Mouse (Mus musculus): Measurements from ENCODE around the gene Ocln. TPM values are rescaled to one million over a fixed set of nuclear protein-coding genes. Genes with fewer than 3 reads are reported as not detected.
"Not testable (repeated sequence)": the region's sequence is repeated elsewhere in the genome, so short reads cannot be mapped to it uniquely, and the experiment has no call there.

The Ocln gene
- total RNA-seq, 2 experiments from 2014 or later: 0.32 TPM; not detected in 1

DNA sequence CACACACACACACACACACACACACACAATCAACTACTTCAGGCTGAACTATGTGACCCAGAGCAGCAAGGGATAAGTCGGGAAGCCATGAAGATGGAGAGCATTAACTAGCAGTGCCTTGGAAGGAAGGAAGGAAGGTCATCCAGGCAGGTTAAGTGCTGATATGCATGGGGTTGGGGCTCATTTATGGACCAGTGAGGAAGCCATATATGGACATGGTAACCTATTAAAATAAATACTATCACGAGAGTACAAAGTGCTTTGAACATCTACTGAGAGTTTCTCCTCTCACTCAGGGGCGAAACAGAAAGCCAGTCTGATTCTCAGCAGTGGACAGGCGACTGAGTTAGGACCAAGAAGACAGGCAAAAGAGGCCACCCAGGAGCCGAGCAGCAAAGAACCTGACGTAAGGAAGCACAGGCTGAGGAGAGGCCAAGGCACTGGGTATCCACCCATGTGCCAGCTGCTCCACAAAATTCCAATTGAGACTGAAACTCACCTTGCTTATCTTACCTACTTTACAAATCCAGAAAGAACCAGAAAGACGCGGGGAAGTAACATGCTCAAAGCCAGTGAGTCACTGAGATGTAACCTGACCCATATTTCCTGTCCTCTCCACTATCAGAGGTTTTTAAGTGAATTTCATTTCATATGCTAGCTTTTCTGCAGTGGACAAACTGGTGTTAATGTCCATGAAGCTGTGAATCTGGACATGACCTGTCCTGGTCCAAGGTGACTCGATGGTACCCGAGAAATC is 9.3 kb downstream of the Ocln start:
- DNase-seq: no peak

DNA sequence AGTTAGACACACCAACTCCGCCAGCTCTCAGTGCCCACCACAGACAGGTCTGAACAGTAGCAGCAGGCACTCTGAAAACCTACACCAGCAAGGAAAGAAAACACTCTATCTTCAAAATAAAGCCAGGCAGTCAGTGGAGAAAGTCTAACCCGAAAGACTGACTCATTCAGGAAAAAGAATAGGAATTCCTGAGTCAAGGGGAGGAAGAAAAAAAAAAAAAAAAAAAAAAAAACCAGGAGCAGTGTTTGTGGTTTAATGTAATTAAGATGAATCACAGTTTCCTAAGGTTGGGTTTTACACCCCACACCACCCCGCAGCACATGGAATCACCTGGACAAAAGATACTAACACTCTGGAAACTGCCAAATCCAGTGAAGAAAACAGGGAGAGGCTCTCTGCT is 16.4 kb downstream of the Ocln start:
- DNase-seq: no peak

GRCm38 (mm10) chr13:100532788-100533365 is 19.6 kb downstream of the Ocln start:
- no peak for DNase-seq

DNA sequence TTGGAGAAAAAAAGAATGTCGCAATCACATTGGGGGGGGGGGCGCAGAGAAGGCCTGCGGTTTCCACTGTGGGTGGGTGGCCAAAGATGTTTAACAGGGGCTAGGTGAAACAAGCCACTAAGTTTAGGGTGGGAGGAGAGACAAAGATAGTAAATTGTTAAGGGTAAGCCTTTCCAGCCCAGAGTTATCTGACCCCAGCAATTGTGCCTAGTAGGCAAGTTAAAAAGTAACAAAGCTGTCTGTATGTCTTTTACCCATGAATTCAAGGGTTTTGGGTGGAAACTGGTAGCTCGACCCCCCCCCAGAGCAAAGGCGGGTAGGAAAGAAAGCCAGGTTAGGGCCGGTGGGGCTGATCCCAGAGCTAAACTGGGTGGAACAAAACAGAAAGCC is 25.9 kb downstream of the Ocln start:
- DNase-seq: no peak

GRCm38 (mm10) chr13:100525935-100526648 is 26.4 kb downstream of the Ocln start:
- no peak for DNase-seq

- DNase-seq: no peak
Observed at GRCm38 (mm10) chr13:100524896-100525295, 27.6 kb downstream of the Ocln start.

- no peak for DNase-seq
Observed at GRCm38 (mm10) chr13:100523698-100524097, 28.8 kb downstream of the Ocln start.

DNA sequence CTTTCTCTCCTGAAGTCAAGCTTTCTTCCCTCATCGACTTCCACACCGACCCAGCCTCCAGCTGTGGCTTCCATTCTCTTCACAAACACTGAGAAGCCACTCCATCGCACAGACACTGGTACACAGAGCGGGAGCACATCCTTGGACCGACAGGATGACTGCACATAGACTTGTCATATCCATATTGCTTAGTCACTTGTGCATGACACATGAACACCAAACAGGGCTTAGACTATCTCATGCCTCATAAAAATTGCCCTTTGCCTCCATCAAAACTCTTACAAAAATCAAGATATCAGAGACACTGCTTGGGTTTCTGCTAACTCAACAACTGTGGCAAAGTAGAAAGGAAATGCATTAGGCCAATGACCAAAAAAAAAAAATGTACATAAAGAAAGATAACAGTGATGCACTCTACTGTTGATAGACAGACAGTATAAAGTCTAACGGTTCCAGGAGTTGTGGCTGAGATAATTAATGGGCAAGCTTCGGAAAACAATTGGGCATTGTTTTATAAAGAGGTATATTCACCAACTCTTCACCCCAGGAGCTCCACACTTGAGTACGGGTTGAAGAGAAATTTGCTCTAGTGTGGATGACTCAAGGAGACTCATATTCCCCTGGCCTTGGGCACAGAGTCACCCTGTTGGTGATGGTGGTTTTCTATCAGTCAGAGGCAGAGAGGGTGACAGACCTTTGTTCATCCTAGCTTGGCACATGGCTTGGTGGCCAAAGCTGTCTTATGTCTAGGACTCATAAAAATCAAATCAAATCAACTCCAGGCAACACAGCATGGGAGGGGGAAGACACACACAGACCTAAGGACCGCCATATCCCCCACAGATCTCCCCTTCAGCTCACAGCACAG is 30.6 kb downstream of the Ocln start:
- DNase-seq: no peak

- DNase-seq: no peak
Observed at GRCm38 (mm10) chr13:100519162-100519561, 33.4 kb downstream of the Ocln start.

DNA sequence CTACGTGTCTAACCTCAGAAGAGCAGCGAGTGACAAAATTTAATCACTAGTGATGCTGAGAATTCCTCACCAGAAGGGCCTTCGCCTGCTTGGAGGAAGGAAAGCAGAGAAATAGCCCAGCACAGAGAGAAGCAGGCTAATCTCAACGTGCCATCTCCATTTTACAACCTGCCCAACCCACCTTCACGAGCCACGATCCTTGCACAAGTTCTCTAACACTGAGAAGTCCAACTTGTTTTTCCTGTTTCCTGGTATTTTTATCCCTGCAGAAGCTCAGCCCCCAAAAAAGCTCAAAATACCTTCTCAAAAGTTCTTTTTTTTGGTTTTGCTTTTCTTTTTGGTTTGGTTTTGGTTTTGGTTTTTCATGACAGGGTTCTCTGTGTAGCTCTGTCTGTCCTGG is 34.3 kb downstream of the Ocln start:
- no peak for DNase-seq

GRCm38 (mm10) chr13:100517652-100518153 is 34.8 kb downstream of the Ocln start:
- DNase-seq: no peak

DNA sequence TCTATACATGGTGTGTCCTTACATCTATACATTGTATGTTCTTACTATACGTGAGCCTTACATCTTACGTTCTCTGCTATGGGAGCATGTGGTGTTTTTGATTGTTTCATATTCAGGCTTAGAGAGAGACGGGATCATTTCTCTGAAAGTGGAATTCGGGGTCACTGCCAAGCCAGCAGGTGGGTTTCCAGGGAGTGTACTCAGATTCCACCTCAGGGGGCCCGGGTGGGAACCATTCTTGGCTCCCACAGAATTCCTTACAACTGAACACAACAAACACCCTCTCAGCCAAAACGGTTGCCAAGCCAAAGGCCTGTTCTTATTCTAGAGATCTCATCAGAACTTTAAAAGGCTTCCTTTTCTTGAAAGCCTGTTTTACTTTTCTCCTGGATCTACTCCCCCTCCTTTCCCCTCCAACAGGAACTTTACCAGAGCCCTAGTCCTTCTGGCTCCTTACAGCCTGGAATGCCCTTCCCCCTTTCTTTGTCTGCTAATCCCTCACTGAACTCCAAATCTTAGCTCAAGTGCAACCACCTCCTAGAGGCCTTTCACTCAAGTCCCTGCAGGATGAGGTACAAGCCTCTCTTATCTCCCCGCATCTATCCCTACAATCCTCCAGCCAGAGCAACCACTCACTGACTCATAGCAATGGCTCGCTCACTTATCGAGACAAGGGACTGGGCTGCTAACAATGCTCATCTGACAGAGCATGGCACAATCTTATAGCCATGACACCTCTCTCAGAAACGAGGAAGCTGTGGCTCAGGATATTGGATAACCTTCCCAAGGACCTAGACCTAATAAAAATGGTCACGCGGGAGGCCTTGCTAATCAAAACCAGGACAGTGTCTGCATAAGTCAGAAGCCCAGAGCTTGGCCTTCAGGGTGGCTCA is 36.1 kb downstream of the Ocln start:
- no peak for DNase-seq

GRCm38 (mm10) chr13:100512792-100513191 is 39.7 kb downstream of the Ocln start:
- no peak for DNase-seq

DNA sequence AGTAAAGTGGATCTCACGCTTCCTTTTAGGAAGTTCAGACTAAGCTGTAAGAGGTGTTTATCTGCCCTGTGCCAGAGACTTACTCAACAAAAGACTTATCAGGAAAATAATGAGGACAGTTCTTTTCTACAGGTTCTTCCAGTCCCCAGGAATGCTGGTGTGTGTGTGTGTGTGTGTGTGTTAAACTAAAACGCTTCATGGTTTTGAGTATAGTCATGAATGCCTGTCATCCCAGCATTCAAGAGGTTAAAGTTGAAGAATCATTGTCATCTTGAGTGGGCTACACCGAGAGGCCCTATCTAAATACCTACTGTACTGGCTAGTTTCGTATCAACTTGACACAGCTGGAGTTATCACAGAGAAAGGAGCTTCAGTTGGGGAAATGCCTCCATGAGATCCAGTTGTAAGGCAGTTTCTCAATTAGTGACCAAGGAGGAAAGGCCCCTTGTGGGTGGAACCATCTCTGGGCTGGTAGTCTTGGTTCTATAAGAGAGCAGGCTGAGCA is 40.6 kb downstream of the Ocln start:
- DNase-seq: no peak

DNA sequence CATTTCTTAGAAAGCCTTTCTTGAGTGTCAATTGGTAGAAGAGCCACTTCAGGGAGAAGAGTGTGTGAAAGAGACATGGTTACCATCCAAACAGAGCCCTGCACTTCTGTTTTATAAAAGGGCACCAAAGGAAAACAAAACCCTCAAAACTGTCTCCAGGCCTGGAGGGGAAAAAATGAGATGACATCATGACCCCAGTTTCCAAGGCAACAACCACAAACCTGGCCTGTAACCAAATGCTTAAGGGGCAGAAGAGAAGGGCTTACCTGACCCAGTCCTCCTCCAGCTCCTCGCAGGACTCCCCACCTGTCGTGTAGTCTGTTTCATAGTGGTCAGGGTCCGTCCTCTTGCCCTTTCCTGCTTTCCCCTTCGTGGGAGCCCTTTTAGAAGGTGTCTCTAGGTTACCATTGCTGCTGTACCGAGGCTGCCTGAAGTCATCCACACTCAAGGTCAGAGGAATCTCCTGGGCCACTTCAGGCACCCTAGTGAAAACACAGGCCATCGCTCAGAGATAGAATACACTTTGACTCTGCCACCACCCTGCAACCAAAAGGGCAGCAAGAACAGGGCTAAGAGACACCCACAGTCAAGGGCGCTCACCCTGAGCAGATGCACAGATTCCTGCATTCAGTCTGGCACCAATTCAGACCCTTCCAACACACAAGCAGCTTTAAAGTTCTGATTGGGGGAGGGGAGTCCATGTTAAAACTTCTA is 41.2 kb downstream of the Ocln start:
- no peak for DNase-seq

GRCm38 (mm10) chr13:100499625-100500024 is 52.9 kb downstream of the Ocln start:
- not testable (repeated sequence) for DNase-seq

DNA sequence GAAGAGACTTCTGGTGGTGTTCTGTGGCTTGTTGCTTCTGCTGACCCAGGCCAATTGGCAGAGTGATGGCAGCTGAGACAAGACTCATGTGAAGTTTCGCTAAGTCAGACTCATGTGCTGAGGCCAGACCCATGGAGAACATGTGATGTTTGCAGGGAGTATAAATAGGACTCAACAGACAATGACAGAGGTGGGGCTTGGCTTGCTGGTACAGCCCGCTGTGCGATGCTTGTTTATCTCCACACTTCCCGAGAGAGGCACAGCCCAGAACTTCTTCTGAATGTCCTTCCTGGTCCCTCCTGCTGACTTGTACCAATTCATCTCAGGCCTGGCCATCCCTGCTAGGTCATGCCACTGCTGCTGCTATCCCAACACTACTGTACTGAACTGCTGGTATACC is 57.2 kb downstream of the Ocln start:
- DNase-seq: no peak

GRCm38 (mm10) chr13:100494370-100494769 is 58.1 kb downstream of the Ocln start:
- DNase-seq: not testable (repeated sequence)

DNA sequence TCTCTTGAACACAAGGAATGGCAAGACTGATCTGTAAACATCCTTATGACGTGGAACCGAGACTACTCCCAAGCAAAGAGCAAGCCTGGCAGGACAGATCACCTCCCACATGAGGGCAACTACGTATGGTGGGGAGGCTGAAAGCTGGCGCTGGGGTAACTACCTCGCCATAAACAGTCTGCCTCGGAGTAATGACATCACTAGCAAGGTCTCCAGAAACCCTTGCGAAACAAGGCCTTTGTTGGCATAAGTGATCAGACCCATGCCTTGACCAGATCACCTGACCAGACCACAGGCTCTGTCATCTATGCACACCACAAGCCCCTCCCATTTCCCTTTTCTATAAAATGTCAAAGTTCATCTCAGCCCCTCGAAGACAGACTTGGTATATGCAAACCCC is 59.2 kb downstream of the Ocln start:
- DNase-seq: no peak

Measured in gastrocnemius, postnatal 25 days (tissue).